Mouse (Mus musculus) E14TG2a.4 (cell line): ENCODE measurements at regions not wholly inside any gene's neighbourhood (a gene's known extent, or its start where the extent isn't known, plus 50 kb on each side); places are given as distances from the start of the nearest gene placed in this dataset.

Source experiments
- CTCF ChIP-seq: conservative IDR thresholded peaks from 2 replicates; pipeline ENCODE4 v1.5.1; 2014; ENCODE audit warnings: low read length
- NANOG ChIP-seq: IDR thresholded peaks from 2 replicates; pipeline ENCODE4 v1.6.1; 2014; ENCODE audit warnings: borderline replicate concordance, low read length, mixed read lengths
- POU5F1 ChIP-seq: IDR thresholded peaks from 2 replicates; pipeline ENCODE4 v1.6.1; 2014; ENCODE audit warnings: low read length, borderline replicate concordance

DNA sequence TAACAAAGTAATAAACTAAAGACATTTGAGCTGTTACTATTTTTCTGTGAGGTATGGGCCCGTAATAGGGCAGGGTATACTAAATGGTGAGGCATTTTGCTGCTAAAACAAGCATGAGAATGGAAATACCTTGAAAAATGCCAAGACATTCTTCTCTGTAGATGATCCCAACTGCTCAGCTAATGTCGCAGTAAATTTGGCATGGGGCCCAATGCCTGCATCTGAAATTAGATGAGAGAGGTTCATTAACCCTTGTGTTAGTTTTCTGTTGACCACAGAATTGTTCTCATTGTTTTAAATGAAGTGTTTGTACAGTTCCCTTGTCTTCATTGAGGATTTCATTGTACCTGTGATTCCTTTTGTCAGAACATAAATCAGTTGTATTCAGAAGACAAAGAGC is 446.7 kb upstream of the Cypt12 start:
- TF ChIP-seq POU5F1 (no peak), NANOG (no peak), CTCF (no peak)
